Mouse (Mus musculus) 416B (cell line): ENCODE results near the gene Ccnq.

Source experiments
- DNase-seq: peaks from one replicate; pipeline ENCODE4 v3.0.0; 2011; ENCODE audit warnings: low read depth

Ccnq gene

DNA sequence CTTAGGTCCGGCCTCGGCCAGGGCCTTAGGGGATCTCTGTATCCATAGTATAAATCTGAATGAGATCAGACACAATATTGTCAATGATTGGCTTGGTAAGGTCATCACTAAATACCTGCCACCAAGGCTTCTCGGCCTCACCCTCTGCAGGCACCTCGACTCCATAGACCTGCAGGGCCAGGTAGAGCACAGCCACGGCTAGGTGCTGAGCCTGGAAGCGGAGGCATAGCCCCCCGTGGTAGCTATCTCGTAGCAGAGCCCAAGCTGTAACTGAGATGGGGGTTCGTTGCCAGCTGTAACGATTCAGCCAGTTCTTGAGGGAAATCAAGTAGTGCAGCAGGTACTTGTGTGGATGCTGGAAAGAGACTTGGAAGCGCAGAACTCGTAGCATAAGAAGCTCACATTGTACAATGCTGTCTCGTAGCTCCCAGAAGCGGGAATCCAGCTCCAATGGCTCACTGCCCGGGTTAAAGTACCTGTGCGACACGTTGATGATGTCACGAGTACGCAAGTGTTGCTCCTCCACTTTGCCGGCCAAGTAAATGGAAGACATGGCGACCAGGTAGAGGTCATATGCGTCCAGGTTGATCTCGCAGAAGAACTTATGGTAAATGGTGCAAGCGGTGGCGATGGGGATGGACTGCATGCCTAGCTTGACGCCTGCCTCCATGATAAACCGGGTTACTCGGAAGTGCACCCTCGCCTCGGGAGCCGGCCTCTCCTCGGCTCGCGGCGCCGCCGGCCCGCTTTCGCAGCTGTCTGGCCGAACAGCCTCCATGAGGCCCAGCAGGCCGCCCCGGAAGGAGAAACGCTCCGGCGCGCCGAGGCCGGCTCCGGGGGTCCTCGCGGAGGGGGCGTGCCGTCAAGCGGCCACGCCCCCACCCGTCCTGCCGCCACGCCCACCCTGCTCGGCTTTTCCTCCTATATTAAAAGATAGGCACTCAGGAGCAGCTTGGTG, at the start of gene Ccnq:
Gene Ccnq (minus strand): TSS at position 845 of the 958 bp plus-strand sequence.
- DNase-seq = peak; percentile 79

DNA sequence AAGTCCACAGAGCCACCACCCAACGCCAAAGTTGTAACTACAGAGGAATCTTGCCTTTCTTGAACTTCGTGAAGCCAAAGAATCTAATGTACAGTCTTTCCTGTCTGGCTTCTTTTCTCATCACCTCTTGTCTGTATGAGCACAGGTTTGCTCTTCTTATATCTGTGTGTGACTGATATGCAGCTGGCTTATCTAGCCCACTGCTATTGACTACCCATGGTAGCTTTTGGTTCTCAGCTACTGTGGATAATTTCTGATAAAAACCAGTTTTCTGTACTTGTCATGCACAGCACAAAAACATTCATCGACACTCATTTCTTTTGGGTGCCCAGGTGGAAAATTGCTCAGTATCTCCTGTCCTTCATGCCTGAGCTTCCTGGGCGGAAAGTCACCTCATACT, 49.6 kb upstream of the Ccnq start:
- DNase-seq = no peak

DNA sequence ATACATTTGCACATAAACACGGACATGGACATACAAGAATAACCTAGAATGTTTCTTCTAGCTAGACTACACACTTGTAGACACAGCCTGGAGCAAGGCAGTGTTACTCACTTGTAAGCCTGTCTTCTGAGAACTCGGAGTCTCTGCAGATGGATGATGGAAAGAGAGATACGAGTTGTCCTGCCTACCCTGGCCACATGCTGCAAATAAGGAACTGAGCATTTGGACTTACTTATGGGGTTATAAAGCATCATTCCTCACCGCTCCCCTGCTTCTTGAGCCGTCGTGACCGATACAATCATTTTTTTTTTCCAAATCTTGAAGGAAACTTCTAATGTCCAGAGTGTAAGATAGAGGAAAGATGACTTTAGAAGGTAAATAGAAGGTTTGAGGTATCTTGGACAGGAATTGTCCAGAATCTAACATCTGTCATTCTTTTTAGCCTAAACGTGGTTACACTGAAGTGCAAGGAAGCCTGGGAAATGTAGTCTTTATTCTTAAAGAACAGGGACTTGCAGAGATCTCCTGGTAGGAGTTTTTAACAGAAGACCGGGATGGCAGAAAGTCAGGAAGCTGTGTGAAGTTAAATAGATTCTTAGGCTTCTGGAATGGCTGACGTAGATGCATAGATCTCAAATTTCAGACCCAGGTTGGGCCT, 44.7 kb upstream of the Ccnq start:
- DNase-seq = no peak

DNA sequence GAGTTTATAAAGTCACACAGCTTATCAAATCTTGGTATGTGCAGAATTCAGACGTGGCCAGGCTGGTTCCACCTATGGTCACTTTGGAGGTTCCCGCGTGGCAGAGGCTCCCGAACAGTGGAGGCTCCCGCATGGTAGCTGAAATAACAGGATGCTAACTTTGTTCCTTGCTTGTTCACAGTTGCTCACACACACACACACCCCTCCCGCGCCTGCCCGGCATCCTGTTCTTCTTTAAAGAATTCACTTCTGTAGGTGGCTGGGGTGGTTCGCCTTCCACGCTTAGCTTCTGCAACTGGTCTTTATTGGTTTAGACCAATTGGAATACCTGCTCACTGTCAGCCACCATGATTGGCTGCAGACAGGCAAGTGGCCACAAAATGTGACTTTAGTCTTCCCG, 41.6 kb upstream of the Ccnq start:
- DNase-seq = no peak

DNA sequence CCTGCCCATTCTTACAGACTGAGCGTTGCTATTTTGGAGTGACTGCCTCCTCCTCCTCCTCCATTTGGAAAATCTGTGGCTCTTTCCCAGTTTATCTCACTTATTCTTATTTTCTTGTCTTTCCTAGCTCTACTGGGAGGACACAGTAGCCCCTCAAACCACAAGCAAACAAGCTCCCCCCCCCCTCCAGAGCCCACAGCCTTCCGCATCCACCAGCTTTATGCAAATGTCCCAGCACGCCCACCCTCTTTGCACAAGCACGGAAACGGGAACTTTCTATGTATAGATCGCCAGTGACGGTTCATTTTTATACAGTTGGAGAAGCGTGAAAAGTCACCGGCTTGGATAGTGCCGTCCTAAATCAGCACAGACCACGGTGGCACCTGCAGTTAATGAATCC, 40.9 kb upstream of the Ccnq start:
- DNase-seq = peak; percentile 69

DNA sequence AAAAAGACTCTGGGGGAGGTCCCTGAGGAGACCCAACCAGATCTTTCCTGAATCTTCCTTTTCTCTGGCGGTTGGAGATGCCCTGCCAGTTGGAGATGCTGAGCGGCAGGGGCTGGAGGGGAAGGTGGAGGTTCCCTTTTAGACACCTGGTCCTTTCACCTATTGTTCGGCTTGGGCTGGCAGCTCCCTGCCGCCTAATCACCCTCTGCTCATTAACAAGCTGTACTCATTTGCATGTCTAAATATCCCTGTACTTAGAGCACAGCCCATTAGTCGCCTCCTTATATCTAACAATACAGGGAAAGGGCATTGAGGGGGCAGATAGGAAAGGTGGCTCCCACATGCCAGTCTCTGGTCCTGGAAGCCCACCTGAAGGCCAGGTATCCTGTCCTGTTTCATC, 40.5 kb upstream of the Ccnq start:
- DNase-seq = no peak

DNA sequence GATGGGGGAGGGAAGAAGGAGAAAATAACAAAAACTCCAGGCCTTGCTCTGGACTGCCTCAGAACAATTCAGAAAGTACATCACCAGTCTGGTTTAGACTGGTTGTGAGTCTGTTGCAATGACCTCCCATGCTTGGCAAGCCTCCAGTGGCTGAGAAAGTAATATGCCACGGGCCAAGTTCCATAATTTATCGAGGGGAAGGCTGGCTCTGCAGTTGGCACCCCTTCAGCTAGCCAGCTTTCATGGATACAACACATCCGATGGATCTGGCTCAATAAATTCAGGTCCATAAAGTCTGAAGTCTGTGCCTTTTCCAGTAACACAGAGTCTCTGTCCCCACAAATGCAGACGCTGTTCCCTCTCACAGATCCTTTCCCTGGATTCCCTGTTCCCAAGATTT, 40.1 kb upstream of the Ccnq start:
- peak; percentile 82 for DNase-seq

DNA sequence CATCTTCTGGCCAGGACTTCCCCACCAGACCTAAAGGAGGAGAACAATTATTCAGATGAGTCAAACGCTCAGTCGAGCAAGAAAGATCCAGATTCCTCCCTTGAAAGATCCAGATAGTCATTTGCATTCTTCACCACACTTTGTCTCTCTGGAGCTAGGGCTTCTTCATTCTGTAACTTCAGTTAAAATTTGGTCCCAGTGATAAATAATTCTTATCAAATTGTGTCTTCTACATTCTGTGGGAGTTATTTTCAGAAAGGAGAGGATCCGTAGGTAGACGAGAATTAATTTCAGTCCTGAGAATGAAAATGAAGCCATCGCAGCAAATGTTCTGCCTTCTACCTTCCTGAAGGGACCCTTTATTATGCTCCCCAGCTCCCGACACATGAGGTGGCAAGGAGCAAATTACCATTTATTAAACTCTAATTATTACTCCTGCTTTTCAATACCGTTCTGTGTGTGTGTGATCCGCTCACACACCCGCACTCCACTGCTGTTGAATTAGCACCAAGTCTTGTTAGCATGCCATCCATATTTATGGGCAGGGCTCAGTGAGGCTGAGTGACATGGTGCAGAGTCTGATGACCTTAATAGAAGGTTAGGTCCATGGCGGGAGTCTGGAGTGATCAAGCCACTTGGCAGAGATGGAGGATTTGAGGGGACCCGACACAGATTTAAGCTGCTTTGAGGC, 38.0 kb upstream of the Ccnq start:
- DNase-seq = no peak

DNA sequence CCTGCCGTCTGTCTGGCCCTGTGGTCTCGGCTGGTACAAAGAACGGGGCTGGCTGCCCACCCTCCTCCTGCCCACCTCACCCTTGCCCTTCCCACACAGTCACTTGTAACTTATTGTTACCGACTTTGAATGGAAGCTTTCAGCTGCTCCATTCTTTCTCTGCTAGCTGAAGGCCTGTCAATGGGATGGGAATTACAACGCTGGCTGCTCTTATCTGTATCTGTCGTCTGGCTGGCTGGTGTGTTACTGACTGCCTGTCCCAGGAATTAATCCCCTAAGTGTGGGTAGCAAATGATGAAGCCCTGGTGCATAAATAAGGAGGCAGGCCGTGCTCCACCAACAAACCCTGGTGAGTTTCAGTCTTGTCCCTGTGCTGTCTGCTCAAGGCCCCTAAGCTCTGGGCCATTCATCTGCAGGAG, 34.5 kb upstream of the Ccnq start:
- DNase-seq = no peak

DNA sequence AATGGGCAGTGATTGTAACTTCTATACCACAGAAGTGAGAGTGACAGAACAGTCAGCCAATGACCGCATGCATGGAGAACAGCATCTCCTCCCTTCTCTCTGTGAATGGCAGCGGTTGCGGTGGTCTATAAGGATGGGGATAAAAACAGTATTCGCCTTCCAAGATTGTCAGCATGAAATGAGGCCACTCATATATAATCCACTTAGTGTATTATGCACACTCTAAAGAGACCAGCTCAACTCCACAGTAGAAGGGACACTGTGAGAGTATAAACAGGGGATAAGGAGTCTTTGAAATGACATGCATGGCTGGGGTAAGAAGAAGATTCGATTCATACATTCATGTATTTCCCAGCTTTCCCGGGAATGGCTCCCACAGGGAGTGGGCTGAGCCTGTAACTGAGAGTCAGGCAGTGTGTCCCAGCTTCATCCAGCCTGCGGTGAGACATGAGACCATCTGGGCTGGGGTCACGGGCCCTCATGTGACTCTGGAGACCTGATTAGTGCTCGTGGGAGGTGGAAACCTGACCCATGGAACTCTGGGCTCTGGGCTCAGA, 31.3 kb upstream of the Ccnq start:
- DNase-seq = no peak

DNA sequence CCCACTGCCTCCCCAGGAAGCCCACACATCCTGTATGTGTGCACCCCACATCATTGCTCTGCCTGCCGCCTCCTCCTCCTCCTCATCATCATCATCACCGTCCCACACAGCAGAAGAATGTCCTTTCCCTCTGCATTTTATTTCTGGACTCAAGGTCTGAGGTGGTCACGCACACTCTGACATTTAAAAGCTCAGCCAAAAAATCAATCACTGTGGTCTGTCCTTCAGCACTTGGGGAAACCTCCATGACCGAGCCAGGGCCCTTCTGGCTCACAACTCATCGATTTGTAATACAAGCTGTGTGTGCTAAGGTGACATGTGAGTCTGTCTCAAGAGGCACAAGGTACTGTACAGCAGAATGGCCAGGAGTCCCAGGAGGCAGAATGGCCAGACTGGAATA, 30.8 kb upstream of the Ccnq start:
- no peak for DNase-seq

DNA sequence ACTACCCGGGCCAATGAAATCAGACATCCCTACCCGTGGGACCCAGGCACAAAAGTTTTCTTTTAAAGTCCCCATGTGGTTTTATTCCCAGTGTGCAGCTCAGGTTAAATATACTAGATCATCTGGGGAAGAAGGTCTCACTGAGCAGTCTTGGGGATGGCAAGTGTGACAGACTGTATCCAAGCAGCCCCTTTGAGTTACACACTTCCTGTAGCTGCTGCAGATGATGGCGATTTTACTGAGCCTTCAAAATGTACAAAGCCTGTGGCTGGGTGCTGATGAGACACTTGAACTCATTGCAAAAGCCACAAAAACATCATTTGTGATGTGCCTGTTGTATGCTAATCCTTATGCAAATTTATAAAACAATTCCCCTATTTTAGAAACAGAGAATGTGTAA, 29.0 kb upstream of the Ccnq start:
- no peak for DNase-seq

DNA sequence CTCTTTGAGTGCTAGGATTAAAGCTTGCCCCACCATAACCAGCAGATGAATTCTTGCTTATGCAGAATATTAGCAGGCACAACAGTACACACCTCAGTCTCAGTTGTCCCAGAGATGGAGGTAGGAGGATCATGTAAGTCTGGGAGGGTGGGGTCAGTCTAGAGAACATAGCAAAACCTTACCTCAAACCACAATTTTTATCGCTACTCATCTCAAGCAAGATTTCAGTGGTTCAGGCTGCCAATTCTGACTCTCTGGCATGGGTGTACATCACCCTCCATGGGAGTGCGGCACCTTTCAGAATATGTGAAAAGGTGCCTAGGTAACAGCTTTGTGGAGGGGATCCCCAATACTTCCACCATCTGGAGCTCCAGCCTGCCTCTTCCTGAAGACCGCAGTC, 28.5 kb upstream of the Ccnq start:
- no peak for DNase-seq

DNA sequence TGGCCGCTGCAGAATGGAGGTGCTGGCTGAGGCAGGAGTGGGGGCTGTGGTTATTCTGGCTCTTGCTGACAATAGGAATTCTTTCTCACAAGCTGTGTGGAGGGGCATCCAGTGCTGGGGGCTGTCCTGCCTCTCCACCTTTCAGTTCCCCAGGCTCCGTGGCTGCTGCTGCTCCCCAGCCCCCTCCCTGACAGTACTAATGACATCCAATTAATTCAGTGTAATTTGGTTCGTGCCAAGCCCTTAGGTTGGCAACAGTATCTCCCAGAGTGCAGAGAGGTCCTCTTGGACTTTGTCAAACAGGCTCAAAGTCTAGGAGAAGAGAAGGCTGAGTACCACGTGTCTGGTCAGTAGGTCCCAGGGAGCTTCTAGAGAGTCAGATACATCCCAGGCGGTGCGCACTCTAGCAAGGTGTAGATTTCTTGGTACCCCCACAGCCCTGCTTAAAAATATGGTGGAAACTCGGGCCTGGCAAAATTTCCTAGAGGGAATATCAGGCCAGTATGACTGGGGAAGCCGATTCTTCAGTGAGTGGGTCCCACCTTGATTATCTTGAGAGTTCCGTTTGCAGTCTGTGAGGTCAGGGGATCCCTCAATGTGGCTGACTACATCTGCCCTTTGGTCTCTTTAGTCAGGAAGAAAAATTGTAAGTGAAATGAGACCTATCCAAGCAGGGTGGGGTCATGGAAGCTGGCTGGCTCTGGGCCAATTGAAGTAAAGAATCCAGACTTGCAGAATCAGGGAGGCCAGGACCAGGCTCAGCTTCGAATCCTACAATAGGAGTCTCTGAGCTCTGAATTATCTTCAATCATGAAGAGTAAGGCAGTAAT, 26.5 kb upstream of the Ccnq start:
- DNase-seq = no peak

DNA sequence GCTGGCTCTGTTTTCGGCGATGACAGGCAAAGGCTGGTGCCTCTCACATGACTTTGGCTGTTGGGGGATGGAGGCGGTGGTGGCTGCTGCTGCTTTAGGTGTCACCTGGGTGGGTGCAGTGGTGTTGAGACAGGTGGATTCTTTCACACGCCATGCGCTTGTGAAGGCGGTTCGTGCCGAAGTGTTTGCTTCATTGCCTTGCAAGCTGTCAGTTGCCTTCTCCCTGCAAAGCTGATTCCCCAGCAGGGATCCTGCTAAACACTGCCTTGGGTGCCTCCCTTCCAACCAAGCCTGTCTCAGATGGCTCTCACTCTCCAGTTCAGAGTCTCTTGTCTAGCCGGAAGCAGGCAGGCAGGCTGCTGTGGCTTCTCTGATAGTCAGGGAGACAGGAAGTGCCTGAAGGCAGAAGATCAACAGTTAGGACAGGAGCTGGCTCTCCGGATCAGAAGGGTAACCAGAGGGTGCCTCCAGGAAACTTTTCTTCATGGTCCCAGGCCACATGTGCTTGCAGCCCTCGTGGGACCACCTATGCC, 20.3 kb upstream of the Ccnq start:
- peak; percentile 91 for DNase-seq

DNA sequence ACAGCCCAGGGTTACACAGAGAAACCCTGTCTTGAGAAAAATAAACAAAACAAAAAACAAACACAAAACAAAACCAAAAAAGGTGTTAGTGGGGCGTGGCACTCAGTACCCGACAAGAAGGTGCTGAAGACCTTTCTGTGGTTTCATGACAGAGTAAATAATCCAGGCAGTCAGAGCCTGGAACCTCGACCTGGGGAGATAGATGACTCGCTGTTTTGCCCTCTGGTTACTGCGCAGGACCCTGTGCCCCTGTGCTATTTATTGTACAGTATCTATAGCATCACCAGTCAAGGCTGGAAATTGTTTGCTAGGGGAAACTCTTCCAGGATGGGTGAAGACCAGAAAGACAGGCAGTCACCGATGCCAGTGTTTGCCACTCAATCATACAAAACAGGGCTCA, 18.9 kb upstream of the Ccnq start:
- no peak for DNase-seq

DNA sequence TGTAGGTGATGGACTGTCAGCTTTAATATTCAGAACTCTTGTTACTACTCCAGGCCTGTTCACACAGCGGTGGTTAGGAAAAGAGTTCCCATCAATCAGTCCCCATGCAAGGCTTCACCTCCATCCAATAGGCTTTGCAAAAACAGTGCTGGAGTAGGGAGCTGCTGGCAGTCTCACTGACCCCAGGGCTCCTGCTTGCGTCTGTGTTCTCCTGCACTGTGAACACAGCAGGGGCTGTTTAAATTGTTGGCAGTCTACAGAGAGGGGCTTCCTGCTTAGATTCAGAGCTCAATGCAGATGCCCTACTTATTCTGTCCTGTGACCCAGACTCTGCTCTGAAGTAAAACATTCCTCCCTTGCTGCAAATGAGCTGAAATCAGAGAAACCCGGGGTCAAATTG, 17.2 kb upstream of the Ccnq start:
- DNase-seq = no peak

DNA sequence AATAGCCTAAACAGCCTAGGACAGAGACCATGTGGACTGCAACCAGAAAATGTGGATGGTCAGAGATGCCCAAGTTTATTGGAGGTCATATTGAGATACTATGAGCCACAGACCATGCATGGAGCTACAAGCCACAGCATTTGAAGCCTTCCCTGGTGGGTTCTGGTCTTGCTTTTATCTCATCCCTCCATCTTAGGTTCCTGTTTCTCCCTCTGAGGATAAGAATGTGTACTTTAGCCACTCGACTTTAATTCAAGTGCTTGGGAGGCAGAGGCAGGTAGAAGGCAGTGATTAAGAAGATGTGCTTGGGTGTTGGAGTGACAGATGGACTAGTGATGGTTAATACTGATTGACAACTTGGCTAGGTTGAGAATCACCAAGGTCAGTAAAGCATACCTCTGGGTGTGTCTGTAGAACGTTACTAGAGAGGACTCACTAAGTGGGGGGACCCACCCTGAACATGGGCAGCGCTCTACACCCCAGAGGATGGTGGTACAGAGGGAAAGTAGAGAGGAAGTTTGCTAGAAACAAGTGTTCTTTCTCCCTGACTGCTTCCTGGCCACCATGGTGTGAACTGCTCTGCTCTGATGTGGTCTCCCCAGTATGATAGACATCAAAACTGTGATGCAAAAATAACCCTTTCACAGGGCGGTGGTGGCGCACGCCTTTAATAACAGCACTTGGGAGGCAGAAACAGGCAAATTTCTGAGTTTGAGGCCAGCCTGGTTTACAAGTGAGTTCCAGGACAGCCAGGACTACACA, 14.7 kb upstream of the Ccnq start:
- no peak for DNase-seq

DNA sequence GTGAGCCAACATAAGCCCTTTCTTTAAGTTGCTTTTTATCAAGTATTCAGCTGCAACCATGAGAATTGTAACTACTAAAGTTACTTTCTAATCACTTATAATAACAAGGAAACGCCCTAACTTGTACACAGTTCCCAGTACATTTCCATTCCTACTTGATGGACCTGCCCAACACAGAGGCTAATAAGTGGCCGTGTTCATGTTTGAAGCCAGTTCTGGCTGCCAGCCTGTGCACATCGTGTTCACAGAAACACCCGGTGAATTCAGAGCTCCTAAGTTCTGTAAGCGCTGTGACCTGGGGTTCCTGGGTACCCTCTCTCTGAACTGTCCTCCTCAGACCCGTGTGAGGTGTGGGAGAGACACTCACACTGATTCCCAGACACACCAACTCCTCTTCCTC, 13.3 kb upstream of the Ccnq start:
- DNase-seq = no peak

DNA sequence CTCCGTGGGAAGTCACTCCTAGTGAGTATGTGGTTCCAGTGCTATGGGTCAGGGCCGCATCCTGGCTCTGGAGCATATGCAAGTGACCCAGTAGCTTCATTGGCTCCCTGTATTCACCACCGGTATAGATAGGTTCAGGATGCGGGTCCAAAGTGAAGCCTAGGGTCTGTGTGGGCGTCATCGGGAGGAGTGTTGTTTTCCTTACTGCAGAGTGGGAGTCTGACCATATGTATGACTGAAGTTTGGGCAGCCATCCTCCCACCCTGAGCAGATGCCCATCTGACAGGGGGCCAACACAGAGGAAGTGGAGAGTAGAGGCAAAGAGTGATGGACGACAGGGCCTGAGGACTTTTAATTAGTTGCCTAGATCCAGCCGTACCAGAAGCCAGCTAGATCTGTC, 12.8 kb upstream of the Ccnq start:
- no peak for DNase-seq

DNA sequence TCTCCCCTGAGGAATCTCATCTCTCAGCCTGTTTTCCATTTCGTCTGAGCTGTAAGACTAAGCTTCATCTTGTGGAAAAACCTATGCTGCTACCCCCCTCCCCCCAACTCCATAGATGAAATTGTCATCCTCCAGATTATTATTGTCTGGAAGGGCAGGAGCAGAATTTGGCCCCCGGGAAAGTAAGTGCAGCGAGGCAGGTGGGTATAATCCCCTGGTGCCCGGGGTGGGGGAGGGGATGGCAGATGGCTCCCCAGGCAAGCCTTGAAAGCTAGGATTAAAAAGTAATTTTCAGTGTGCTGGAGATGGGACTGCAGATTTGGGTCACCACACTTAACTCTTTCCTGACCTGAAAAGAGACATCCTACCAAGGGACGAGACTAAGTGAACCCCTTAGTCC, 10.7 kb upstream of the Ccnq start:
- DNase-seq = no peak
